Mouse (Mus musculus) CH12.LX (cell line): ENCODE measurements at regions not wholly inside any gene's neighbourhood (a gene's known extent, or its start where the extent isn't known, plus 50 kb on each side); places are given as distances from the start of the nearest gene placed in this dataset.

Source experiments
- CTCF ChIP-seq, 2 experiments: IDR thresholded peaks in 1 of 2; conservative IDR thresholded peaks in 1 of 2; 2 replicates each; pipeline ENCODE4 v1.5.1; 2011 to 2012; ENCODE audit warnings: low read depth in 2 of 2, low read length in 2 of 2, improper control_type of control experiment in 1 of 2, inconsistent platforms in 1 of 2, mild to moderate bottlenecking in 1 of 2, moderate library complexity in 1 of 2
- EP300 ChIP-seq: IDR thresholded peaks from 2 replicates; pipeline ENCODE4 v1.6.1; 2011; ENCODE audit warnings: low read length, improper control_type of control experiment
- JUND ChIP-seq: conservative IDR thresholded peaks from 2 replicates; pipeline ENCODE4 v1.6.1; 2011; ENCODE audit warnings: low read depth, low read length, improper control_type of control experiment
- POLR2AphosphoS2 ChIP-seq: IDR thresholded peaks from 2 replicates; pipeline ENCODE4 v1.6.1; 2011; ENCODE audit warnings: low read depth, low read length, improper control_type of control experiment
- SMC3 ChIP-seq: IDR thresholded peaks from 2 replicates; pipeline ENCODE4 v1.6.1; 2011; ENCODE audit warnings: low read depth, low read length, improper control_type of control experiment
- USF1 ChIP-seq: IDR thresholded peaks from 2 replicates; pipeline ENCODE4 v1.6.1; 2014; ENCODE audit warnings: low read depth, mild to moderate bottlenecking, inconsistent platforms, low read length, improper control_type of control experiment
- ZC3H11A ChIP-seq: IDR thresholded peaks from 2 replicates; pipeline ENCODE4 v1.6.1; 2012; ENCODE audit warnings: low read depth, mild to moderate bottlenecking, inconsistent platforms, low read length, improper control_type of control experiment
- ZMIZ1 ChIP-seq: IDR thresholded peaks from 2 replicates; pipeline ENCODE4 v1.6.1; 2012; ENCODE audit warnings: low read depth, mild to moderate bottlenecking, inconsistent platforms, low read length, improper control_type of control experiment
- ZNF384 ChIP-seq: IDR thresholded peaks from 2 replicates; pipeline ENCODE4 v1.6.1; 2012; ENCODE audit warnings: low read depth, low read length, improper control_type of control experiment, inconsistent platforms

- TF ChIP-seq SMC3 (no peak), POLR2AphosphoS2 (no peak), JUND (no peak), CTCF (conservative IDR thresholded peaks at IDR 0.05 in 1 of 2, IDR thresholded peaks at IDR 0.05 in 1 of 2; ENCODE audit: low read depth in 2 of 2, low read length in 2 of 2) (no peak), ZMIZ1 (no peak), ZC3H11A (no peak), USF1 (no peak), EP300 (no peak), ZNF384 (no peak)
These were observed 3601.2 kb upstream of the Gm7489 start for GRCm38 (mm10) chr15:50283491-50283890.
